Mouse (Mus musculus) T-helper 1 cell (primary cell): ENCODE data around the gene Cbarp.

Experiments
- in situ Hi-C: fragments of 300-600 bp; cut with MboI, MseI; formaldehyde crosslinking; loops from one replicate; pipeline ENCODE4 v1.15.1; 2025; ENCODE audit warnings: high pct_unique_total_duplicates

Cbarp gene

DNA sequence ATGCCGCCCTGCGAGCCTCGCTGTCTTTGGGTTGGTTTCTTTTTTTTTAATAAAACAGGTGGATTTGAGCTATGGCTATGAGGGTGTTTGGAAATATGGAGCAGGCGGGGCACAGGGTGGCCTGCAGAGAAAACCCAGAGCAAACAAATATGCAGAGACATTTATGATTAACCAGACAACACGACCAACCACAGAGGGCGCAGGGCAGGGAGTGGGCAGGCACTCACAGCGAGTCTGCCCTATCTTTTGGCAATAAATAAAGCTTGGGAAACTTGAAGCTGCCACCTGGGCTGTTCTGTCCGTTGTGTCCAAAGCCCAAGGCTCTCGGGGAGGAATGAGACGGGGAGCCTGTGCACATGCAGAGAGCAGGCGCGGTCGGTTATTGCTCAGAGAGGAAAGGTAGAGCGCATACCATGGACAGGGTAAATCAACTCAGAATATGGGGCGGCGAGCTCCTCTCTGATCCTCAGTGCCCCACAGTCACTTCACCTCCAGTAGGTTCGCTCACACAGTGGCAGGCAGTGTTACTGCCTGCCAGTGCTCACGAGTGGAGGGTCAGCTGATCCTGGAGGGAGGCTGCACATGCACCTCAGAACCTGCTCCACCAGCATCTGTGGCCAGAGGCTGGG lies 10.1 kb downstream of the Cbarp start:
- in situ Hi-C loops, result no loop called here

DNA sequence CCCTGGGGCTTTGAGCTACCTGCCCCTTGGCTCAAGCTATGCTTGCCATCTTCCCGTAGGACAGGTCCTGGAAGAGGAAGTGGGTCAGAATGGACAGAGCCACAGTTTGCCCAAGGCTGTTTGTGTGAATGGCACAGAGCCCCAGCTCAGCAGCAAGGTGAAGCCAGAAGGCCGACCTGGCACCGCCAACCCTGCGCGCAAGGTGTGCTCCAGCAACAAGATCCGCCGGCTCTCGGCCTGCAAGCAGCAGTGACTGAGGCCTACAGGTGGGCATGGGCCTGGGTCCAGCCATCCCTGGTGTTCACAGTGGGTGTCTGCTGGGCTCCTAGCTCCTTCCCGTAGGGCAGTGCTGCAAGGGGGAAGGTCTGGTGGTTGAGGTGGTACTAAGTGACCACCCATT lies 10.8 kb downstream of the Cbarp start:
- in situ Hi-C loops, result no loop called here

DNA sequence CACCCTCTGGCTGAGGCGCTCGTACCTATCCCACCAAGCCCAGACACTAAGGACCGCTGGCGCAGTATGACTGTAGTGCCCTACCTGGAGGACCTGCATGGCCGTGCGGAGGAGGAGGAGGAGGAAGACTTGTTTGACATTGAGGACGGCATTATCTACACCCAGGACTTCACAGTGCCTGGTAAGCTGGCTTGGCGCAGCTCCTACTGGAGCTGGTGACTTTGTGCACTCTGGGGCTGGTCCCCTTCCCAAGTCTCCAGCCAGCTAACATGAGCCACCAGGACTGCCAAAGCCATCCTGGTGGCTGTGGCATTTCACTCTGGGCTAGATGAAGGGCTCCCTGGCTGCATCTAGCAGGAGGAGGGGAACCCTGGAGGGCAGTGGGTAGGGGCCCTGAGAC lies 12.7 kb downstream of the Cbarp start:
- in situ Hi-C loops, result no loop called here

DNA sequence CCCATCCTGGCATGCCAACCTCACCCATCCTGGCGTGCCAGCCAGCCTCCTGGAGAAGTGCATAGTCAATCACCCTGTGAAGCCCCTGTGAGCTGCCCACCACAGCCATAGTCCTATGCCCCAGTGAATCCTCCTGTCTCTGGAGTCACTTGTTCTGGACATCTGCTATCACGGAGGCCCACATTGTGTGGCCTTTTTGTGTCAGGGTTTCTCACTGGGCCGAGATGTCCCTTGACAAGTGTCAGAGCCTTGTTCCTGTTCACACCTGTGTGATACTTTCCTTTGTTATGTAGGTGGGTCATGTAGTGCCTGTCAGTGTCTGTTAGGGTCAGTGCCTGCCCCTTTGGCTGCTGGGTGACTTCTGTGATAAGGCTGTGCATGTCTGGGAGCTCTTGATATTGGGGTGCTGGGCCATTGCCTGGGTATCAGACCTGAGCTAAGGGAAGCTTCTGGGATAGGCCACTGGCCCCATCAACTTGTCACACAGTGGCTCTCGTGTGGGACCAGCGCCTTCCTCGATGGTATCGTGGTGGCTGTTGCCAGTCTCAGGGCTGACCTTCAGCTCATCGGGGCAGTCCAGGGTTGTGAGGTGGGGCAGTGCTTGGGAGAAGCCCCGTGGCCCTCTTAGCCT lies 16.6 kb downstream of the Cbarp start:
- in situ Hi-C loops, result no loop called here

GRCm38 (mm10) chr10:80121639-80122038 lies 19.0 kb downstream of the Cbarp start:
- in situ Hi-C loops, result no loop called here

DNA sequence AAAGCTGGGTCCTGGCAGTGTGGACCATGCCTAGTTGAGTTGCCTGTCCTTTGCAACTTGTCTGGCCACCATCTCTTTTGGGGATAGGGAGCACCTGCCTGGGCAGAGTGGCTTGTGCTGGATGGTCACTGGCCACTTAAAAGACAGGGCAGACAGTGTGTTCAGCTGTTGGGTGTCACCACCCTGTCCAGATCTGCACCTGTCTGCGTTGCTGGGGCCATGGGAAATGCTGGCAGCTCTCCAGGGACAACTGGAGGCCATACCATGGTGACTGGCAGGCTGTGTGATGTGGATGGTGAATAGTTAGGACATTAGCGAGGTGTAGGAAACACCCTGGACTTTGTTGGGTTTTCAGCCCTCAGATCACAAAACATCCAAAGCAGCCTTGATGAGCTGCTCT lies 20.5 kb downstream of the Cbarp start:
- in situ Hi-C loops, result no loop called here

DNA sequence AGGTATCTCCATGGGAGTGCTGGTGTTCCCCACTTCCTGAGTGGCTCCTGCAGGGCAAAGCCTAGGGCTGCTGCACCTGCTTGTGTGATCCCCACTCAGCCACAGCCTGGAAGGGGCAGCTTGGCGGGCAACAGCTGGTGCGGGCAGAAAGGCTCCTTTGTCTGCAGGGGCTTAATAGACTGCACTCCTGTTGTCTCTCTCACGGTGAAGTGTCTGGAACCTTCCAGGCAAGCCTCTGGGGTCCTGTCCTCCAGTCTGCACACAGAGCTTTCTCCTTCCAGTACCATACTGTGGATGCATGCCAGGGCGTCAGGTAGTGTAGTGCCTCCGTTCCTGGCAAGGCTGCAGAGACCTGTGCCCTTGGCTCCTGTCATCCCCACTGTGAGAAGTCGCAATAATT lies 22.1 kb downstream of the Cbarp start:
- in situ Hi-C loops, result no loop called here

DNA sequence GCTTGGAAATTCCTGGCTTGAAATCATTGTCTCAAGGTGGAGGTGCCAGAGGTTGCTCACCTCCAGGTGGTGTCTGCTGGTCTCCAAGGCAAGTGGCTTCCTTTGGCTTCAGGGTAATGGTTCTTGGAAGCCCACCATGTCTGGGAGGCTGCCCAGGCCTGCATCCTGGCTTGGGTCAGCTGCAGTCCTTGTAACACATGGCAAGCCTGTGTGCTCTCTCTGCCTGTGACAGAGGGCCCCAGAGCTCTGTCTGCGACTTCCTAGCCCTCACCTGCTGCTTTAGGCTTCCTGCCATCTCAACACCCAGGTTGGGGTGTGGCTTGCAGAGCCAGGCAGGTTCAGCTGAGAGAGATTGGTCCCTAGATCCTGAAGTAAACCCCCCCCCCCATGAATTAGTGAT lies 22.9 kb downstream of the Cbarp start:
- in situ Hi-C loops, result no loop called here

DNA sequence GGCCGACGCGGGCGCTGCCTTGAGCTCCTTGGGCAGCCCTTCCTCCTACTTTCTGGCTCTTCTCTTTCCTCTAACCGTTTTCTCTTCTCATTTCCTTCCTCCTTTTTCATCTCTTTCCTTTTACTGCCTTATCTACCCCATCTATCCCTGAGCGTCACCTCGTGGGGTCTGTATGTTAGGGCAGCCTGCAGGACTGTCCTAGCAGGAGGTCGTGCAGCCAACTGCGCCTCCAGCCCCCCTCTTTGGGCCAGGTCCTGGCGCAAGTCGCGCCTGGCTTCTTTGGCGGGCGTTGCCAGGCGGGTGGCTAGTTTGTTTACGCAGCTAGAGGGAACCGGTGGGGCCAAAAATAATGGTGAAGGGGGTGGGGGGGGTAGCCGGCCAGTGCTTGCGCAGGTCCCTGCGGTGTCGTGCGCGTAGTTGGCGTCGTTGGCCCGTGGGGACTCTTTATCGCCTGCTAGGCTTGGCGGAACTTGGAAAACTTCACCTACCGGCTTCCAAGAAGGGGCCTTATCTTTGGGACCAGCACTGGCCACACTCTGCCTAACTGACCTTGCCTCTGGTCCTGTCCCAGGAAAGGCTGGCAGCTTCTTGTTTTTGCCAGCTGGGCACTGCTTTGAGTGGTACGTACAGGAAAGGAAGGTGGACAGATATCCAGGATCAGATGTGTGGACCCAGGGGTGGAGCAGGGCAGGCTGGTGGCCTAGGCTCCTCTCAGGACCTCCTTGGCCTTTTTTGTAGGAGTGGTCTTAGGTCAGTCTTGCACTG lies 23.5 kb downstream of the Cbarp start:
- in situ Hi-C loops, result no loop called here

GRCm38 (mm10) chr10:80116563-80116926 lies 24.1 kb downstream of the Cbarp start:
- in situ Hi-C loops, result no loop called here

DNA sequence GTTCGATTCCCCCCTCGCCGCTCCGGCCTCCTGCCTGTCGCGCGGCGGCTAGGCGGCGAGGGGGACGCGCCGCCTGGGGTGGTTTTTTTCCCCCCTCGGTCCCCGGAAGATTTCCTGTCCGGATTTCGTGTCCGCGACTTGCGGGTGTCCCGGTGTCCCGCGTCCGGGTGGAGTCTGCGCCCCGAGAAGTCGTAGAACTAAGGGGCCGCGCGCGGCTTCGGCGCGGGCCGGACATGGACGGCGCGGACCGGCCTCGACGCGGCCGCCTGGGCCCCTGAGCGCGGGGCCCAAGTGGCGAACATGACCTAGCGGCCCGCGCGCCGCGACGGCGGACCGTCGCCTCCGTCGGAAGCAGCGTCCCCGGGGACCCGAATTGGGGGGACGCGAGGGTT lies 24.7 kb downstream of the Cbarp start:
- in situ Hi-C loops, result no loop called here

DNA sequence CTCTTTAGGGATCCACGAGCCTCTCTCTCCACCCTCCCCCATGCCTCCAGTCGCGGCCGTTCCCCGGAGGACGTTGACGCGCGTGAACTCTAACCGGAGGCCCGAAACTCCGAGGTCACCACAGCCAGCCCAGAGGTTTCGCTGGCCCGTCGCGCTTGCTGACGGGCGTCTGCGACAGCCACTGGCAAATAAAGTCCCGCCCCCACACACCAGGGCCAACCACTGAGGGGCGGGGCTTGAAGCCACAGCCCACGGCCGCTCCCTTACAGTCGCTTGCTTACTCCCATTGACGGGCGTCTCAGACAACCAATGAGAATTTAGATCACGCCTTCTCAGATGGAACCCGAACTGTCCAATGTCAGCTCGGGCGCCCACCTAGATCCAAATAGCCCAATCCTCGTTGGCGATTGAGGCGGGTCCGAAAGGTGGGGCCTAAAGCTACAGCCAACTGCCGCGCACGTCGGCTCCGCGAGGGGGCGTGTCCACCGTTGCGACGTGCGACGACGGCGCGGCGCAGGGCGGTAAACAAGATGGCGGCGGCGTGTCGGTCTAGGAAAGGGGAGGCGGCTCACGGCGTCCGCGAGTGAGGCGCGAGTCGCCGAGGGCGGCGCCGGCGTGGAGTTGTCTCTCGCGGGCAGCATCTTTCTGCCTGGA lies 25.2 kb downstream of the Cbarp start, which contains the start of gene Stk11:
Stk11 (plus strand) TSS at position 514 of the 654 bp plus-strand sequence.
- in situ Hi-C loops, result no loop called here

DNA sequence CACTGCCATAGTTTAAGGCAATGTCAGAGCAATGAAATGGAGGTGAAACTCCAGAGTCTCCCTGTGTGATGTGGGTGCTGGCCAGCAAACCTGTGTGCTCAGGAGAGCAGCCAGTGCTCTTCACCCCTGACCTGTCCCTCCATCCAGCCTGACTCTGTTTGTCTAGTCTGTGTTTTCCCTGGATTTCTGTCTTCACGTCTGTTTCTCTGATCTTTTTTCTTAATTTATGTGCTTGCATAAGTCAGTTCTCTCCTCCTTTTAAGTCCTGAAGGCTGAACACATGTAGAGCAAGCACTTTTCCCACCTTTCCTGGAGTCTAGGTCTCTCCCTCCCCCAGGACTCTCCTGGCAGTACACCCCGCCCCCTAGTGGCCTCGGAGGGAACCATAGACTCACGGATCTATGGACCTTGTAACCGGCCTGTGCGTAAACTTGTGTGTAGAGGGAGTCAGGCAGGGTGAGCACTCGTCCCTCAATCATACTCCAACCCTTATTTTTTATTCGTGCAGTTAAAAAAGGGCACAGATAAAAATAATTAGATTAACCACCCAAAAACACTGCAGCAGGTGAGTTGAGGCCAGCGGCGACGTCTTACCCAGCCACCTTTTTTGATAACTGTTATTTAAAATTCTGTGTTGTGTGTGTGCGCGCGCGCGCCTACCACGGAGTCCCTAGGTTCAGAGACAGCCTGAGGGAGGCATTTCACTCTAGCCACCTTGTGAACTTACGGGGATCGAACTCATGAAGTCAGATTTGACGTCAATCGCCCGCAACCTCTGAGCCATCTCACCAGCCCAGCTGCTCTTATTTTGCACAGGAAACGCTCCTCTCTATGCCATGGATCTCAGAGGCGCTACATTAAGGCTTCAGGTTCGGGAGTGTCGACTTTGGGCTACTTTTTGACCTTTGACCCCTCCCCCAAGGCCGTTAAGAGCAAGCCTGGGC lies 26.0 kb downstream of the Cbarp start:
- in situ Hi-C loops, result no loop called here

DNA sequence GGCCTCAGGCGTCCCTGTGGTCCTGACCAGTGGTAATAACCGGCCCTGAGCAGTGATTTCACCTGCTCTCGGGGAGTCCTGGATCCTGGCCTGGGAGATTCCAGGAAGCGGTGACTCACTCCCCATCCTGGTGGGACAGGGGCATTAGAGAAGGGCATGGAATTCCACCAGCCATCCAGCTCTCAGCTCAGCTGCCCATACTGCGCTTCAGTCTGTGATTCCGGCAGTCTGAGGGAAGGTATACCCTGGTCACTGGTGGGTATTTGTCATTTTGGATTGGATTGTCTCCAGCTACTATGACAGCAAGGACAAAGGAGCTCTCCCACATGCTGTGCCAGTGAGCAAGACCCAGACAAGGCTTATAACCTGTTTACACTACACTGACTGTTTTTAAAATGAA lies 33.0 kb downstream of the Cbarp start:
- in situ Hi-C loops, result no loop called here

DNA sequence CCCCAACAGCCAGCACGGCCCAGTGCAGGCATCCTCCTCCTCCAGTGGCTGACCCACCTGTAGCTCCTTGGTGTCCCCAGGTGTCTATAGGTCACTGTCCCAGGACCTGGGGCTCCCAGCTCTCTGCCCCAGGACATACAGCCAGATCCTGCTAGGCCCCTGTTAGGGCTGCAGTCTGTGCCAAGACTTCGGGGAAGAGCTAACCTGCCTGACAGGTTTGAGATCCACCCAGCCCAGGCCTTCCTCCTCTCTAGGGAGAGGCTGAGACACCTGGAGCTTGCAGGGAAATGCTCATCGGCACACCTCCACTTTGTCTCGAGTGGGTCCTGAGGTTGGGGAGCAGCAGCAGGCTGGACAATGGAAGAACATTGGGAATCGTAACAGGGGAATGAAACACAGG lies 34.7 kb downstream of the Cbarp start:
- in situ Hi-C loops, result no loop called here

DNA sequence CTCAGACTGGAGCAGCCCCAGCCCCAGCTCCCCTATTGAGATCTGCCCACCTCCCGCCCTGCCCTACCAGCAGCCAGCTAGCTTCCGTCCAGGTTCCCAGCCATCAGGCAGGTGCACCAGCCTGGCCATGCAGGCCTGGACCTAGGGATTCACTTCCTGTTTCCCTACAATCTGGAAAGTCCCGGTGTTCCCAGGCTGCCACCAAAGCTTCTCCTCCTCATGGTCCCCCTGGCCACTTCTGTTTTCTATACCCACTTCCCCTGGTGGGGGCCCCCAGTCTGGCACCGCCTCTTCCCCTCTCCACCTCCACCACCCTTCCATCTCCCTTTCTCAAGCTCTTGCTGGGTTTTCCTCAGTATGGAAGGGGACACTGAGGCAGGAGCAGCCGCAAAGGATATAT lies 35.2 kb downstream of the Cbarp start, which contains the start of gene Sbno2:
Sbno2 (minus strand) TSS at position 112 of the 400 bp plus-strand sequence.
- in situ Hi-C loops, result no loop called here

DNA sequence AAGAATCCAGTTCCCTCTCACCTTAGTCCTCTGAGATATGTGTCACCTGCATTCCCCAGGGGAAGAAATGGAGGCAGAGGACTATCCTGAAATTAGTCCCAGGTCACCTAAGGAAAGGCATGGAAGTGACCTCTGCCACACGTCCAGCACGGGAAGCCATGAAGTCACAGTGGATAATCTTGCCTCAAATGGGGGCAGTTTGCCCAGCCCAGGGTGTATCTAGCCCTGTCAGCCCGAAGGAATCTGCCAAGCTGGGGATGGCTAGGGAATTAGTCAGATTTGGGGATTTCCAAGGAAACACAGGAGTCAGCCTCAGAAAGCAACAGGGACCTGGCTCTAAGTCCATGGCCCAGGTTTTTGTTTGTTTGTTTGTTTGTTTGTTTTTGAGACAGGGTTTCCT lies 36.5 kb downstream of the Cbarp start:
- in situ Hi-C loops, result no loop called here

DNA sequence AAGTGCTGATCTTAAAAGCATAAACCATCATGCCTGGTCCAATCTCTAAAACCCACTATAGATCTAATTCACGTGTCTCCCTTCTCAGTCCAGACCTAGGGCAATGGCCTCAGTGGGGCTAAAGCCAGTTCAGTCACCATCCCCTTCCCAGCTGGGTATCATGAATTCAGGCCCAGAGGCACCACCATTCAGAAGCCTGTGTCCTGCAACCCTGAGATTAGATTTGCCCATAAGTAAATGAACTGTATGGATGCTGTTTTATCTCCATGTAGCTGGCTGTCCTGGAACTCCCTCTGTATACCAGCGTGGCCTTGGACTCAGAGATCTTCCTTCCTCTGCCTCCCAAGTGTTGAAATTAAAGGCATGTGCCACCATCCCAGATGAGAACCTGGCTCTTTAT lies 37.6 kb downstream of the Cbarp start:
- in situ Hi-C loops, result no loop called here

DNA sequence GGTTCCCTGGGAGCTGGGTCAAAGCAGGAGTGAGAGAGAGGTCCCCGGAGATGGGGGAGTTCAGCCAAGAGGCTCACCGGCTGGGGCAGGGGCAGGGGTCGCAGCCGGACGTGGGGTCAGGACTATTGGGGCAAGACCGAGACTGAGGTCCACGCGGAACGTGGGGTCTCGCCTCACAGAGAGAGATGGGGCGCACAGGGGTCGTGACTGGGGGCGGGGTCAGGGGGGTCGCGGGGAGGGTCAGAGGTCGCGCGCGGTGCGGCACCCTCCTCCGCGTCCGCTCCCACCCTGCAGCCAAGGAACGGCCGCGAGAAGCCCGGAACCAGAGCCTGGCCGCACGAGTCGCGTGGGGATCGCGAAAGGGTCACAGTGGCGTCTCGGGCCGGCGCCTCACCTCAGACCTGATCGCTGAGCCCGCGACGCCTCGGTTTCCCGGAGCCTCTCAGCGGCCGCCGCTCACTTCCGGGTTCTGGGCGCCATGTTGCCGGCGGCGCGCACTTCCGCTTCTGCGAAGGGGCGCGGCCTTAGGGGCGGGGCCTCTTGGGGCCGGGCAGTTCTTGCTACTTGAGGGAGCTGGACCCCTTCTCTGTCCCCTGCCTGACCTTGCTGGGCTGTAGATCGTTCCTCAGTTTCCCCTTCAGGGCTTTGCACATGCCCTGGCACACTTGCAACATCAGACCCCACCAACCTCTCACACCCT lies 38.3 kb downstream of the Cbarp start:
- in situ Hi-C loops, result no loop called here

DNA sequence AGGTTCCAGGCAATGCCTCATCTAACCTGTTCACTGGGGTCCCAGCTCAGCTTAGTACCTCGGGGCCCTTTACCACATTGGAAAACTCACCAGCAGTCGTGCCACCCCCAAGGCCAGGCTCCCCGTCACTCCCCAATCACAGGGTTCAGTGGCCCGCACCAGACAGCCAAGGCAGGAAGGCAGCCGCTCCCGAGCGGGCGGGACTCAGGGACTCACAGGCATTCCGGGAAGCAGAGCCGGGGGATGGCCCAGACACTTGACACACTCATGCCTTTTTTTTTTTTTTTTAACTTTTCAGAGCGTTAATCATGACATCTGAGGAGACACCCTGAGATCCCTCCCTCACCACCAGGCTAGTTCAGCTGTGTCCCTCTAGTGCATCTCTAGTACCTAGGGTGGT lies 39.7 kb downstream of the Cbarp start:
- in situ Hi-C loops, result no loop called here

GRCm38 (mm10) chr10:80098630-80099029 lies 42.0 kb downstream of the Cbarp start:
- in situ Hi-C loops, result no loop called here
